Mouse (Mus musculus): ENCODE results near the gene Ankrd65. TPM values are rescaled to one million over a fixed set of nuclear protein-coding genes. Genes with fewer than 3 reads are reported as not detected.
"Not testable (repeated sequence)": the region's sequence is repeated elsewhere in the genome, so short reads cannot be mapped to it uniquely, and the experiment has no call there.

Ankrd65 gene
- total RNA-seq (2018; cell fraction: chromatin; rRNA removed), result not detected
- not detected for total RNA-seq (2018; cell fraction: cytosol; rRNA removed)
- not detected for total RNA-seq (2018; cell fraction: nucleus; rRNA removed)
- polyA plus RNA-seq (2018), result not detected in 3 replicates

DNA sequence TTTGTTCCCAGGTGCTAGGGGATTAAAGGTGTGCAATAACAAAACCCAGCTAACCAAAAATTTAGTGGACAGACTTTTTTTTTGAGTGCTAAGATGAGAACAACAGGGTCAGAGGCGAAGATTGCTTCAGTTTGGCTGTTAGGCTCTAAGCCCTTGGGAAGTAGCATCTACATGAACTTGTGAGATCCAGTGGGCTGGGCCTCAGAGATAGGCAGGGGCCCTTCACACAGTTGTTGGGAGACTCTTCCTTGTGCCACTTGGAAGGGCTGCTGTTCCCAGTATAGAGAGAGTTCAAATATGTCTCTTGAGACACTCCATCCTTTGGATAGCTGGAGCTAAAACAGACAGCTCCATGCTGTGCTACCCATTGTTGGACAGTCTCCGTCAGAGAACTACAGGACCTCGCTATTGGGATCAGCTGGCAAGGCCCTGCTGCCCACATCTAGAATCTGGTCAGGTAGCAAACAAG is at the start of gene Ankrd65:
Gene Ankrd65, plus strand, starts transcription at position 419 of the 469 bp plus-strand sequence.
- 91% methylated on average over 3 of the region's 3 CpGs for WGBS (ENCODE audit: missing documents)
- H3K27ac ChIP-seq, result no peak within 1 kb of the TSS

DNA sequence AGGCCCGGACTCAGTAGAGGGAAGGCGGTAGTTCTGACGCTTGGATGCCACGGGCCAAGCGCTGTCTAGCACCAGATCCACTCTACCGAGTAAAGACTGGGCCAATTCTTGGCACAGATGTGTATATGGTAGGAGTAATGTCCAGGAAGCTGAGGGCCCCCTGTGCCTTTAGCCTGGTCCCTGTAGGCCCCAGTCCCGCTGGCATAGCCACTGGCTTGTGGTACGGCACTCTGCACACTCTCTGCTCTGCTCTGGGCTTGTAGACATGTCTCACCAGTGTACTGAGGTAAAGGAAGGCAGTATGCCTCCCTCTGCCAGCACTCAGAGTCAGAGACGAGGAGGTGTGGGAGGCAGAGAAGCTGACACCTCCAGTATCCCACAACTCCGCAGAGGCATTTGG is 49.6 kb upstream of the Ankrd65 start:
- peaks cover 14% of the 10 kb centered on the region; the same call in 1 of the 2 replicates for H3K36me3 ChIP-seq (ENCODE audit: inconsistent target)
- 95% methylated on average over 10 of the region's 10 CpGs for WGBS (ENCODE audit: missing documents)

More for the DNA sequence above, at the start of gene Ankrd65:
- no peak within 1 kb of the TSS for H3K4me3 ChIP-seq (ENCODE audit: inconsistent target)
- H3K36me3 ChIP-seq (ENCODE audit: inconsistent target), result no peaks in the 10 kb centered on the region
- H3K79me2 ChIP-seq (ENCODE audit: inconsistent target), result no peaks in the 10 kb centered on the region

DNA sequence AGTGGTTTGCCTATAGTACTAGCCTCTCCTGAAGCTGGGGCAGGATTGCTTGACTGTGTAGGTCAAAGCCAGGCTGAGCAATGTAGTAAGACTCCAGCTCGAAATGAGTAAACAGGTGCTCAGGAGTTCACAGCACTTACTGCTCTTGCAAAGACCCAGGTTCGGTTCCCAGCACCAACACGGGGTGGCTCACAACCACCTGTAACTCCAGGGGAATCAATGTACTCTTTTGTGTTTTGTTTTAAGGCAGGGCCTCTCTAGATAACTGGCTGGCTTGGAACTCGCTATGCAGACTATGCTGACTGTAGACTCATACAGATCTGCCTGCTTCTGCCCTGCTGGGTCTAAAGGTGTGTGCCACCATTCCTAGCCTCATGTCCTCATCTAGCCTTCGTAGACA is 47.6 kb upstream of the Ankrd65 start:
- Histone ChIP-seq H3K36me3 (ENCODE audit: inconsistent target) (peaks cover 29% of the 10 kb centered on the region; the same call in 1 of the 2 replicates), H3K27ac (no peak overlapping the region)
- 95% methylated on average over 5 of the region's 5 CpGs for WGBS (ENCODE audit: missing documents)

More for the DNA sequence above, 49.6 kb upstream of the Ankrd65 start:
- not testable (repeated sequence) for H3K27ac ChIP-seq; H3K4me3 ChIP-seq (ENCODE audit: inconsistent target); H3K79me2 ChIP-seq (ENCODE audit: inconsistent target)

DNA sequence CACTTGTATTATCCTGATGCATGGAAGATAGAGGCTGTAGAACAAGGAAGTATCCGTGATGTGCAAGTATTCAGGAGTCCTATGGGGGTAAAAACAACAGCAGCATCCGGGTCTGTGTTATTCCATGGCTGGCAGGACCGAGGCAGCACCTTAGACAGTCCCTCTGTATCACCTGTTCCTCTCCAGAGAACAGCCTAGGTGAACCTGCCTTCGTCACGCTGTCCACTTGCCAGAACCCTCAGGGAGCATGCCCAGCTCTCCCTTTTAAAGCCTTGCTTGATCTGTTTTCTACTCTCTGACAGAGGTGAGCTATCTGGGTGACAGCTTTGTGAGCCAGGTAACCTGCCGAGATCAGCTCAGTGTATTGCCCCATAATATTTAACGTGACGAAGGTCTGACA is 45.8 kb upstream of the Ankrd65 start:
- Histone ChIP-seq H3K36me3 (ENCODE audit: inconsistent target) (peaks cover 40% of the 10 kb centered on the region; the same call in 1 of the 2 replicates), H3K4me3 (ENCODE audit: inconsistent target) (no peak overlapping the region), H3K27ac (no peak overlapping the region), H3K79me2 (ENCODE audit: inconsistent target) (no peaks in the 10 kb centered on the region)
- 93% methylated on average over 8 of the region's 8 CpGs for WGBS (ENCODE audit: missing documents)

More for the DNA sequence above, 47.6 kb upstream of the Ankrd65 start:
- Histone ChIP-seq H3K4me3 (ENCODE audit: inconsistent target) (no peak overlapping the region), H3K79me2 (ENCODE audit: inconsistent target) (no peaks in the 10 kb centered on the region)

DNA sequence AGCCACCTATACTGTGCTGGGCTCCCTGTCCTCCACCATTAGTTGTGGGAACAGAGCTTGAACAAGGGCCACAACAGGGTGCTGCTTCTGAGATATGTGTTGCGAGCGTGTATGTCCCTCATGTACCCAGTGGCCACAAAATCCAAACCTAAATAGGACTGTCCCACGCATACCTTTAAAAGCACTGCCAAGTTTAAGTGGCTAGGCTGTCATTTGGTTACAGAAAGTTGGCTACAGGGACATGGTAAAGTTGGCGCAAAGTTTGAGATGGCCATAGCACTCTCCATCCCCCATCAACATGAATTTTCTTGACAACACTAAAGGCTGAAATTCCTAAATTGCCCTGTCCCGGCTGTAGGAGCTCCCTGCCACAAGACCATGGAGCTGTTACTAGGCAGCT is 45.1 kb upstream of the Ankrd65 start:
- Histone ChIP-seq H3K4me3 (ENCODE audit: inconsistent target) (no peak overlapping the region), H3K36me3 (ENCODE audit: inconsistent target) (peaks cover 46% of the 10 kb centered on the region; the same call in 1 of the 2 replicates), H3K27ac (no peak overlapping the region), H3K79me2 (ENCODE audit: inconsistent target) (no peaks in the 10 kb centered on the region)
- 95% methylated on average over 5 of the region's 5 CpGs for WGBS (ENCODE audit: missing documents)

DNA sequence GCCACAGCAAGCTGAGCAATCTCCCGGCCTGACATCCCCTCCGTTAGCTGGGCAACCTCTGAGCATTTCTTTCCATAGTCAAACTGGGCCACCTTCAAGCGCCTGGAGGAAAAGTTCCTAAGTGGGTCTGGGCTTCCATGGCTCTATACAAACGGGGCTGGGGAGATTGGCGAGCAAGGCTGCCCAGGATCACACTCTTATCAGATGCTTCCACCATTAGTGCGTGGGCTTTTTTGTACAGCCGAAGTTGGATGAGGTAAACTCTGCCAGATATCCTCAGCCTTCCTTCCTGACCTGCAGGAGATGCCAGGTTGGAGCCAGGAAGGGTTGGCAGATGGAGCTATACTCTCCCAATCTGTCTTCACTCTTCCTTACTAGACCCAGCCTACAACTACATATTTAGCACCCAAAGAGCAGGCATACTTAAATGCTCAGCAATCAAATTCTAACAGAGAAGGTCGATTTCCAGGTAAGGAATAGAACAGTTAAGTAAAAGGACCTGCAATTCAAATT is 44.1 kb upstream of the Ankrd65 start:
- no peak overlapping the region for H3K4me3 ChIP-seq (ENCODE audit: inconsistent target)
- H3K79me2 ChIP-seq (ENCODE audit: inconsistent target), result no peaks in the 10 kb centered on the region
- H3K36me3 ChIP-seq (ENCODE audit: inconsistent target), result peaks cover 56% of the 10 kb centered on the region; the same call in 1 of the 2 replicates
- H3K27ac ChIP-seq, result no peak overlapping the region
- WGBS (ENCODE audit: missing documents), result 96% methylated on average over 8 of the region's 8 CpGs

DNA sequence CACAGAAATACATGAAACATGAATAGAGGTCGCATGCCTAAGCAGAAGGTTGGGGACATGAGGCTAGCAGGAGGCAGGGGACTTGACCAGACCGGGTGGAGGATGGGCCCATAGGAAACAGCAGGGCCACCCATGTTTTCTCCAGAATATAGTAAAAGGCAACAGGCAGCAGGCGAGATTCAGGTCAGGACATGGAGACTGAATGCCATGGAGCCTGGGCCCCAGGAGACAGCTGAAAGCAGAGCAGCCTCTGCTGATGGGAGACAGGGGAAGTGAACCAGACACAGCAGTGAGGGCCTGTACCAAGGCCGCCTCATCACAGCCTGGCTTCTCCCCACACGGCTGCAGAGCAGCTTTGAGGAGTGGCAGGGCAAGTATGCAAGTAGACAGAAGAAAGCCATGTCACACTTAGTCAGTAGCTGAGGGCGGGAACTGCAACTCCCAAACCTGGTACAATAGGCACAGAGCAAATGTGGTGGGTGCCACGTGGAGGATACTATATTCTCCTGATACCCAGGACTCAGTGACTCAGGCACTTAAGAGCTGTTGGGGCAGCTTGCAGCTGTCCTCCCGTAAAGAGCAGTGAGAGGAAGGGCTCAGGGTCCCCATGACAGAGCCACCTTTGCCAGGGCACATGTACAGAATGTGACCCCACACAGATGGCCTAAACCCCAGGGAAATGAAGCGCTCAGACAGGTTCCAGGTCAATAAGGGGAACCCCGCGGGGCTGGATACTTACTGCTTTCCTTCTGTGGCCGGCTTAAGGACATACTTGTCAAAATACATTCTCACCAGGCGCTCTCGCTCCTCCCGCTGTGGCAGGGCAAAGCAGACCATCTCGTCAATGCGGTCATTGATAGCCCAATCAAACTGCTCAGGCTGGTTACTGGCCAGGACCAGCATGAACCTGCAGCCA is 43.4 kb upstream of the Ankrd65 start:
- peaks cover 57% of the 10 kb centered on the region; the same call in 1 of the 2 replicates for H3K36me3 ChIP-seq (ENCODE audit: inconsistent target)
- 92% methylated on average over 17 of the region's 17 CpGs for WGBS (ENCODE audit: missing documents)
- H3K79me2 ChIP-seq (ENCODE audit: inconsistent target), result no peaks in the 10 kb centered on the region
- H3K4me3 ChIP-seq (ENCODE audit: inconsistent target), result no peak overlapping the region
- no peak overlapping the region for H3K27ac ChIP-seq

DNA sequence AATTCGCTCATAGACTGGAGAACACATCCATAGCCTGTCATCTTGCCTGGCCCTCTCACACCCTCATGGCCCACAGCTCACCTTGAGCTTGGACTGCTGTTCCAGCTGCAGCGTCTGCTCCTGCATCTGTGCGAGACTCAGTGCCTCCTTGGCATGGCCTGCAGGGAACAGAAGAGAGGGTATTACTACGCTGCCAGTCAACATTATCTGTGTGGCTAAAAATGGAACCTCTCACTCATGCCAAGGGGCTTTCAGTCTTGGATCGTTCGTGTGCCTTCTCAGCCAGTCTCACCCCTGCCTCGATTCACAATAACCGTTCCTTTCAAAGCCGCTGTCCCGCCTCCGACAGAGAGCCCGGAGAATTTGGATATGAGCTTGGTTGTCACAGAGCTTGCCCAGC is 33.2 kb upstream of the Ankrd65 start:
- peaks cover 30% of the 10 kb centered on the region for H3K36me3 ChIP-seq (ENCODE audit: inconsistent target)

DNA sequence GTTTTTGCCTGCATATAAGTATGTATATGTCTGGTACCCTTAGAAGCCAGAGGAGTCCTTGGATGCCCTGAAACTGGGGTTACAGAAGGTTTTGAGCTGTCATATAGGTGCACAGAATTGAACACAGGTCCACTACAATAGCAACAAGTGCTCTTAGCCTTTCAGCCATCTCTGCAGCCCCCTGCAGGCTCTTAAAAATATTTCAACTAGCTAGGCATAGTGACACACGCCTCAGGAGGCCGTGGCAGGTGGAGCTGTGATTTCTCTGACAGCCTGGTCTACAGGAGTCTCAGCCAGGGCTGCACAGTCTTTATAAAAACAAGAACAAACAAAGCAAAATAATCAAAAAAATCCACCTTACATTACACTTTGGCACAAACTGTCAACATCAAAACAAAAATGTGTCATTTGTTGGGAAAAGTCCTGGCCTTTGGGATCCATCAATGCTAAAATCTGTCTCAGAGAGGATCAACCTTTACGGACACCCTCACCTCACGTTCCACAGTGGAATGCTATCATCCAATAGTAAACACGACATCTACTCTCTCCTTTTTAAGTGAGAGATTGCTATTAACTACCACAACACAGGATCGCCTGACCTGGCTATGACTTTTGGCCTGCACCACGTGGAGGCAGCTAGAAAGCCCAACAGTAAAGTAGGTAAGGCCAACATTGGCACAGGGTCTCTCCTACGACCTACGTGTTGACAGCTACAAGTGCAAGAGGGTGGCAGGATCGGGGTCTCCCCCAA is 30.2 kb upstream of the Ankrd65 start:
- no peak overlapping the region for H3K27ac ChIP-seq
- WGBS (ENCODE audit: missing documents), result 4% methylated on average over 10 of the region's 10 CpGs

More for the DNA sequence above, 33.2 kb upstream of the Ankrd65 start:
- 96% methylated on average over 12 of the region's 12 CpGs for WGBS (ENCODE audit: missing documents)
- Histone ChIP-seq H3K27ac (no peak overlapping the region), H3K79me2 (ENCODE audit: inconsistent target) (peaks cover 40% of the 10 kb centered on the region), H3K4me3 (ENCODE audit: inconsistent target) (no peak overlapping the region)

DNA sequence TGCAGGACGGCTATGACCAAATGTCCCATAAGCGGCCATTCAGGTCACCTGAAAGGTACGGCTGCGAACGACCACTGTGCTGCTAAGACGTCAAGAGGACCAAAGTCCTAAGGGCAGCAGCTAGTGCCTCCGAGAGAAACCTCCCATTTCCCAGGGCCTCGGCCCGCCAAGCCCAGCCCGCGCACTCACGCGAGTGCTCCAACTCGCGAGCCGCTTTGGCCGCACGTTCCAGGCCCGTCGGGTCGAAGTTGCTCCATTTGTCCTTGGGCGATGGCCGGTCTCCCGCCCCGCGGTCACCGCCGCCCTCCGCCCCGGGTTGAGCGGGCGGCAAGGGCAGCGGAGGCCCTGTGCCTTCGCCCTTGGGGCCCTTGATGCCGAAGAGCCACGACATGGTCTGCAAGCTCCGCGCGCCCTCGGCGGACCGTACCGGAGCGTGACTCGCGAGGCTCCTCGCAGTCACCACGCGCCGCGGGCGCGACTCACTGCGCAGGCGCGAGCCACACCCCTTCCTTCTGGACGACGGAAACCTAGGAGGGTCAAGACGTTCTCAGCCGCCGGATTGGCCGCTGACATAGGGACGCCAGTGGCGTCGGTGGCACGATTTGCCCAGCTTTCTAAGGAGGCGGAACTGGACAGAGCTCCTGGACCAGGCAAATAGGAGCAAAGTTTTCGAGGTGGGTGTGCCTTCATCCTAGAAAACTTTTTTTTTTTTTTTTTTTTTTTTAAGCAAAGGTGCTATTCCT is 29.5 kb upstream of the Ankrd65 start, which contains the start of gene Atad3a:
Gene Atad3a, minus strand, starts transcription at position 481 of the 743 bp plus-strand sequence.
- Histone ChIP-seq H3K36me3 (ENCODE audit: inconsistent target) (peaks cover under 1% of the 10 kb centered on the region; the same call in 1 of the 2 replicates), H3K79me2 (ENCODE audit: inconsistent target) (peaks cover 40% of the 10 kb centered on the region), H3K4me3 (ENCODE audit: inconsistent target) (peak within 1 kb of the TSS; percentile 81), H3K27ac (peak within 1 kb of the TSS; percentile 24)
- under 1% methylated on average over 63 of the region's 68 CpGs for WGBS (ENCODE audit: missing documents)

More for the DNA sequence above, 30.2 kb upstream of the Ankrd65 start:
- peaks cover 8% of the 10 kb centered on the region; the same call in 1 of the 2 replicates for H3K36me3 ChIP-seq (ENCODE audit: inconsistent target)
- H3K79me2 ChIP-seq (ENCODE audit: inconsistent target), result peaks cover 40% of the 10 kb centered on the region
- peak overlapping the region; percentile 66 for H3K4me3 ChIP-seq (ENCODE audit: inconsistent target)

DNA sequence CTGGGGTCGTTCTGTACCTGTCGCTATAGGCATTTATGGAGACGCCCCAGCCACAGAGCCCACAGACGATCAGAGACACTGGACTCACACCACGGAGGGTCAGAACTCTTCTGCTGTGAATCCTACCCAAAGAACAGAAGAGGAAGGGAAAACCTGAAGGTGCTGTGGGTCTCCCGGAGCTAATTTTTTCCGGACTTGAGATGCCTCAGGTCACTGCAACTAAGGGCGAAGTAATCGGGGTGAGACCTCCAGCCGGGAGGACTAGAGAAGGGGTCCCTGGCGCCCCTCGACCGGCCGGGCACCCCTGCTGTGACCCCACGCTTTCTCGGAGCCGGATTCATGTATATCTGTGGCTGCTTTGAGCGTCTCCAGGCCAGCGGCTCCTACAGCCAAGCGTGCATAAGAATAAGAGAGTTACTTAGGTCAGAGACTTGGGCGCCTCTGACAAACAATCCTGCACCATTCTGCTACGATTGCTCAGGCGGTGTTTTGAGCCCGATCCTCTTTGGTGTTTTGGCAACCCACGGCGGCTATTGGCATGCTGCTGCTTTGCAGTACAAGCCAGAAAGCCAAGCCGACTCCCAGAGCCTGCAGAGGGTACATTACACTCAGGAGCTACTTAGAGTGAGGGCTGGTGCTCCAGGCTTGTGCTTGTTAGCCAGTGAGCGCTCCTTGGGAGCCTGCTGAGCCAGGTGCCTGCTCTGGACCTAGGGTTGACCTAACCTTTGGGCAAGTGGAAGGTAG is 28.7 kb upstream of the Ankrd65 start:
- Histone ChIP-seq H3K27ac (peak overlapping the region; percentile 24), H3K4me3 (ENCODE audit: inconsistent target) (peak overlapping the region; percentile 81), H3K79me2 (ENCODE audit: inconsistent target) (peaks cover 40% of the 10 kb centered on the region), H3K36me3 (ENCODE audit: inconsistent target) (no peaks in the 10 kb centered on the region)
- 5% methylated on average over 28 of the region's 28 CpGs for whole genome bisulfite sequencing (ENCODE audit: missing documents)

DNA sequence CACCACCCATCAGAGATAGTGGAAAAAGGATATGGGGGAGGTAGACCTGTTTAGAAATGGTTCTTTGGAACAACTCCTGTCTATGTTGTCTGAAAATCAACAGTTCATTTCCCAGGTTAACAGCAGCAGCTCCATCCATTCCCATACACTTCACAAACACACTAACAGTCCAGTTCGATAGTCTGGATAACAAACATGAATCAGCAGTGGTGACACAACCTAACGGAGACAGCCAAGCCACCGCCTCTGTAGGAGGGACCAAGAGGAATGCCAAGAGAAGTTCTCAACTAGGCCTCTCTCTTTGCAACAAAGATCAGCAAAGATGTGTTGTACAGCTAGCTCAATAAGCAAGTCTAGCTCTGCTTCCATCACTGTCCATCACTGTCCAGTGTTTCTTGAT is 27.9 kb upstream of the Ankrd65 start:
- no peak overlapping the region for H3K4me3 ChIP-seq (ENCODE audit: inconsistent target)
- peaks cover 33% of the 10 kb centered on the region for H3K79me2 ChIP-seq (ENCODE audit: inconsistent target)
- 87% methylated on average over 3 of the region's 3 CpGs for WGBS (ENCODE audit: missing documents)
- no peaks in the 10 kb centered on the region for H3K36me3 ChIP-seq (ENCODE audit: inconsistent target)
- no peak overlapping the region for H3K27ac ChIP-seq

DNA sequence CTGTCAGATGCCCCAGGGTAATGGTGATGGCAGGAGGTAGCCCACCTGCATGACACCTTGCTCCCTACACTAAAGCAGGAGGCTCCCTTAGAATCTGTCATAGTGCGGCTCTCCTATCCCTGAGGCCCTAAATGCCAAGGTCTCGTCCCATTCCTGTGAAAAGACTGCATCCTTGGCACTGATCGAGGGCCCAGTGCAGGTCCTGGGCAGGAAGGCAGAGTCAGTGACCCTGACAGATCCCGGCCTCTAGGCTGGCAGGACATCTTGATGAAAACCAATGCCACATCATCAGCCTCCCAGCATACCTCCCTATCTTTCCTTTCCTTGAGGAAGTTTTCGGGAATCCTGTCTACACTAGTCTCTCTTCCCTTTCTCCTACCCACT is 20.8 kb upstream of the Ankrd65 start:
- 65% methylated on average over 5 of the region's 5 CpGs for WGBS (ENCODE audit: missing documents)
- H3K27ac ChIP-seq, result 0 out of 2 replicates have a peak overlapping the region, but pooled peaks have one; percentile 36
- peak overlapping the region; percentile 45 for H3K4me3 ChIP-seq (ENCODE audit: inconsistent target)
- no peaks in the 10 kb centered on the region for H3K79me2 ChIP-seq (ENCODE audit: inconsistent target)
- no peaks in the 10 kb centered on the region for H3K36me3 ChIP-seq (ENCODE audit: inconsistent target)
